Mouse (Mus musculus): ENCODE measurements around the gene Snx10. TPM values are rescaled to one million over a fixed set of nuclear protein-coding genes. Genes with fewer than 3 reads are reported as not detected.

Snx10 gene
- total and polyA plus RNA-seq, 2 experiments from 2014 or later = 10.9 to 13.5 TPM

DNA sequence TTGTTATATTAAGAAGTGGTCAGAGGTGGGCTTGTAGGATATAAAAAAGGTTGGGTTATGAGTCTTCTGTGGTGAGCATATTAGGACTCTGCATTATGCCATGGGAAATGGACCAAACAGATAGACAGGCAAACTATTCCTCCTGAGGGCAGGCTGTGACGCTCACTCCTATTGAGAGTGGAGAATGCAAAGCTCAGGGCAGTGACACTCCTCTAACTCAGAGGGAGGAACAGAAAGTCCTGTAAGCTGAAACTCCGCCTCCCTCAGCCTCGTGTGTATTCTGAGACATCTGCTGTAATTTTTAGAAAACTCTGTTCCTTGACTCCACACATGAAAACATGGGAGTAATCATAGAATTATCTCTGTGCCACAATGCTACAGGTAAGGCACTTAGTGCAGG is 106.0 kb downstream of the Snx10 start:
- H3K9me3 ChIP-seq (replicated peaks; ENCODE audit: control insufficient read depth, low read length) = no peaks in the 10 kb centered on the region
- TF ChIP-seq EP300 (IDR thresholded peaks at IDR 0.05; ENCODE audit: low read depth) (no peak), CTCF (IDR thresholded peaks at IDR 0.05; ENCODE audit: low read depth) (no peak)
- H3K9ac ChIP-seq (replicated peaks; ENCODE audit: low read depth, low read length) = no peak overlapping the region
- DNase-seq (ENCODE audit: low spot score) (no peak), ATAC-seq (ENCODE audit: insufficient read depth, low read depth) (no peak)
- no peak overlapping the region for H3K4me3 ChIP-seq (ENCODE audit: low read depth, low read length)
- no peaks in the 10 kb centered on the region for H3K36me3 ChIP-seq (replicated peaks; ENCODE audit: control insufficient read depth, insufficient read depth, low read length)
- no peak overlapping the region for H3K4me2 ChIP-seq (ENCODE audit: low read depth, low read length)
- H3K4me1 ChIP-seq (ENCODE audit: control insufficient read depth, insufficient read depth) = no peaks in the 10 kb centered on the region; the same call in 1 of the 2 replicates
- no peak overlapping the region for H3K27ac ChIP-seq (ENCODE audit: low read depth)
- WGBS = 43% methylated on average over 3 of the region's 3 CpGs
- no peaks in the 10 kb centered on the region for H3K27me3 ChIP-seq (ENCODE audit: control insufficient read depth, insufficient read depth, low read length)

GRCm38 (mm10) chr6:51630184-51630583 is 106.5 kb downstream of the Snx10 start:
- no peaks in the 10 kb centered on the region for H3K9me3 ChIP-seq (replicated peaks; ENCODE audit: control insufficient read depth, low read length)
- H3K9ac ChIP-seq (replicated peaks; ENCODE audit: low read depth, low read length) = no peak overlapping the region
- no peak overlapping the region for H3K4me2 ChIP-seq (ENCODE audit: low read depth, low read length)
- 24% methylated on average over 2 of the region's 2 CpGs for WGBS
- H3K27me3 ChIP-seq (ENCODE audit: control insufficient read depth, insufficient read depth, low read length) = no peaks in the 10 kb centered on the region
- no peaks in the 10 kb centered on the region; the same call in 1 of the 2 replicates for H3K4me1 ChIP-seq (ENCODE audit: control insufficient read depth, insufficient read depth)
- H3K27ac ChIP-seq (ENCODE audit: low read depth) = no peak overlapping the region
- TF ChIP-seq CTCF (IDR thresholded peaks at IDR 0.05; ENCODE audit: low read depth) (no peak), EP300 (IDR thresholded peaks at IDR 0.05; ENCODE audit: low read depth) (no peak)
- no peaks in the 10 kb centered on the region for H3K36me3 ChIP-seq (replicated peaks; ENCODE audit: control insufficient read depth, insufficient read depth, low read length)
- DNase-seq (ENCODE audit: low spot score) (no peak), ATAC-seq (ENCODE audit: insufficient read depth, low read depth) (no peak)
- H3K4me3 ChIP-seq (ENCODE audit: low read depth, low read length) = no peak overlapping the region

GRCm38 (mm10) chr6:51632928-51633662 is 109.4 kb downstream of the Snx10 start:
- Histone ChIP-seq H3K27ac (ENCODE audit: low read depth) (0 out of 2 replicates have a peak overlapping the region, but pooled peaks have one; percentile 12), H3K4me2 (ENCODE audit: low read depth, low read length) (no peak overlapping the region), H3K4me3 (ENCODE audit: low read depth, low read length) (no peak overlapping the region), H3K4me1 (ENCODE audit: control insufficient read depth, insufficient read depth) (no peaks in the 10 kb centered on the region; the same call in 1 of the 2 replicates), H3K27me3 (ENCODE audit: control insufficient read depth, insufficient read depth, low read length) (no peaks in the 10 kb centered on the region), H3K9me3 (replicated peaks; ENCODE audit: control insufficient read depth, low read length) (no peaks in the 10 kb centered on the region), H3K36me3 (replicated peaks; ENCODE audit: control insufficient read depth, insufficient read depth, low read length) (no peaks in the 10 kb centered on the region), H3K9ac (replicated peaks; ENCODE audit: low read depth, low read length) (no peak overlapping the region)
- 42% methylated on average over 4 of the region's 4 CpGs for WGBS
- DNase-seq (ENCODE audit: low spot score) = peak; percentile 38
- TF ChIP-seq EP300 (IDR thresholded peaks at IDR 0.05; ENCODE audit: low read depth) (no peak), CTCF (IDR thresholded peaks at IDR 0.05; ENCODE audit: low read depth) (no peak)
- no peak for ATAC-seq (ENCODE audit: insufficient read depth, low read depth)

- no peak overlapping the region for H3K4me3 ChIP-seq (ENCODE audit: low read depth, low read length)
- H3K27me3 ChIP-seq (ENCODE audit: control insufficient read depth, insufficient read depth, low read length) = no peaks in the 10 kb centered on the region
- no peaks in the 10 kb centered on the region for H3K9me3 ChIP-seq (replicated peaks; ENCODE audit: control insufficient read depth, low read length)
- H3K4me2 ChIP-seq (ENCODE audit: low read depth, low read length) = no peak overlapping the region
- DNase-seq (ENCODE audit: low spot score) (no peak), ATAC-seq (ENCODE audit: insufficient read depth, low read depth) (0 out of 2 replicates have a peak, but pooled peaks have one; percentile 55)
- no peak for TF ChIP-seq CTCF (IDR thresholded peaks at IDR 0.05; ENCODE audit: low read depth)
- no peak for TF ChIP-seq EP300 (IDR thresholded peaks at IDR 0.05; ENCODE audit: low read depth)
- 18% methylated on average over 8 of the region's 8 CpGs for WGBS
- no peak overlapping the region for H3K9ac ChIP-seq (replicated peaks; ENCODE audit: low read depth, low read length)
- H3K27ac ChIP-seq (ENCODE audit: low read depth) = 0 out of 2 replicates have a peak overlapping the region, but pooled peaks have one; percentile 12
- H3K36me3 ChIP-seq (replicated peaks; ENCODE audit: control insufficient read depth, insufficient read depth, low read length) = no peaks in the 10 kb centered on the region
- no peaks in the 10 kb centered on the region; the same call in 1 of the 2 replicates for H3K4me1 ChIP-seq (ENCODE audit: control insufficient read depth, insufficient read depth)
Measured at GRCm38 (mm10) chr6:51633663-51634362, 110.1 kb downstream of the Snx10 start.

GRCm38 (mm10) chr6:51636019-51636568 is 112.4 kb downstream of the Snx10 start:
- no peak overlapping the region for H3K4me2 ChIP-seq (ENCODE audit: low read depth, low read length)
- TF ChIP-seq EP300 (IDR thresholded peaks at IDR 0.05; ENCODE audit: low read depth) (no peak), CTCF (IDR thresholded peaks at IDR 0.05; ENCODE audit: low read depth) (no peak)
- H3K36me3 ChIP-seq (replicated peaks; ENCODE audit: control insufficient read depth, insufficient read depth, low read length) = no peaks in the 10 kb centered on the region
- DNase-seq (ENCODE audit: low spot score) (no peak), ATAC-seq (ENCODE audit: insufficient read depth, low read depth) (no peak)
- H3K9ac ChIP-seq (replicated peaks; ENCODE audit: low read depth, low read length) = no peak overlapping the region
- H3K27me3 ChIP-seq (ENCODE audit: control insufficient read depth, insufficient read depth, low read length) = no peaks in the 10 kb centered on the region
- WGBS = 56% methylated on average over 11 of the region's 11 CpGs
- H3K4me1 ChIP-seq (ENCODE audit: control insufficient read depth, insufficient read depth) = no peaks in the 10 kb centered on the region; the same call in 1 of the 2 replicates
- no peak overlapping the region for H3K4me3 ChIP-seq (ENCODE audit: low read depth, low read length)
- no peaks in the 10 kb centered on the region for H3K9me3 ChIP-seq (replicated peaks; ENCODE audit: control insufficient read depth, low read length)
- no peak overlapping the region for H3K27ac ChIP-seq (ENCODE audit: low read depth)

Small RNA genes lying within 50 kb of the gene (microRNA-seq; reads per million reads assigned to microRNA genes)
- gene Gm22914 = not detected

Other genes with a start within 250 kb of the Snx10 start
- gene Nfe2l3, start 91.2 kb upstream of the Snx10 start, total RNA-seq (2014; rRNA removed; ENCODE audit: low replicate concordance) = 2.7 and 5.0 TPM in 2 replicates
- gene Nfe2l3, start 91.2 kb upstream of the Snx10 start, polyA plus RNA-seq (2015; fragmentation: Nextera tagmentation; extraction: Ambion mirVana) = 1.2 and 1.3 TPM in 2 replicates
- 145 and 171 TPM in 2 replicates for gene Hnrnpa2b1, start 54.0 kb upstream of the Snx10 start, total RNA-seq (2014; rRNA removed; ENCODE audit: low replicate concordance)
- gene Hnrnpa2b1, start 54.0 kb upstream of the Snx10 start, polyA plus RNA-seq (2015; fragmentation: Nextera tagmentation; extraction: Ambion mirVana) = 718 and 775 TPM in 2 replicates
- 66.0 and 94.1 TPM in 2 replicates for gene Cbx3, start 53.5 kb upstream of the Snx10 start, total RNA-seq (2014; rRNA removed; ENCODE audit: low replicate concordance)
- gene Cbx3, start 53.5 kb upstream of the Snx10 start, polyA plus RNA-seq (2015; fragmentation: Nextera tagmentation; extraction: Ambion mirVana) = 270 and 295 TPM in 2 replicates